ENCODE assay signal across 14 mouse cellular contexts in the genomic region with DNA sequence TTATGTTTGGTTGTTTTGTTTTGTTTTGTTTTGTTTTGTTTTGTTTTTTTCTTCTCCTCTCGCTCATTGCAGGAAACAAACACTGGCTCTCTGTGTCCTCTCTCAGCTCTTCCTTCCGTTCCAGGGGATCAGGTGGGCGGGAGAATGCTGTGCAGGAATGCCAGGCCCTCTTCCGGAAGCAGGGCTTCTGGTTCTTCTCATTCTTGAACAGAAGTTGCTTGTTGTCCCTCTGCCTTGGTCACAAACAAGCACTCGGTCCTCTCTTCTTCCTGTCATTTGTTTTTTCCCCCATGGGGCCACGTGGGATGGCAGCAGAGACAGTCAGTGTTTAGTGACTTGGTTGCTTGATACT. TPM values are rescaled to one million over a fixed set of nuclear protein-coding genes. Genes with fewer than 3 reads are reported as not detected.
DNase-seq lines count a peak whose midpoint lies in the region; ATAC-seq and TF ChIP-seq lines count a peak whose summit lies in the region.
"Had no signal": no experiment of that assay in that cellular context is flagged by ENCODE, and none has a peak within 500 bp of the region (broad histone marks: within the 10 kb centered on the region; RNA-seq: fewer than 3 reads in every experiment).

No protein-coding gene starts in this region.

- TF ChIP-seq CTCF in liver, embryonic 14.5 days (IDR thresholded peaks at IDR 0.05; ENCODE audit: low read depth): no peak

- ATAC-seq in kidney, embryonic 16.5 days (ENCODE audit: low FRiP score, low TSS enrichment): no peak
- ATAC-seq in liver, embryonic 14.5 days (ENCODE audit: insufficient read depth): no peak
- ATAC-seq in hindbrain, embryonic 12.5 days (ENCODE audit: low FRiP score): no peak
- ATAC-seq: hindbrain, postnatal 0 days; midbrain, embryonic 13.5 days had no signal

- TF ChIP-seq EP300 in liver, embryonic 14.5 days (IDR thresholded peaks at IDR 0.05; ENCODE audit: low read depth): no peak

- peaks cover 45% of the 10 kb centered on the region for H3K36me3 ChIP-seq in heart, embryonic 10.5 days
- H3K36me3 ChIP-seq in kidney, embryonic 16.5 days (ENCODE audit: insufficient read depth, low read length): peaks cover 33% of the 10 kb centered on the region
- H3K36me3 ChIP-seq in liver, embryonic 14.5 days (replicated peaks; ENCODE audit: control insufficient read depth, insufficient read depth, low read depth): peaks cover 3% of the 10 kb centered on the region
- peaks cover 25% of the 10 kb centered on the region for H3K36me3 ChIP-seq in hindbrain, embryonic 12.5 days

- H3K4me2 ChIP-seq in kidney, embryonic 16.5 days (replicated peaks; ENCODE audit: low read depth, low read length): no peak overlapping the region
- H3K4me2 ChIP-seq in liver, embryonic 14.5 days (ENCODE audit: low read depth): peak overlapping the region; percentile 63
- no peak overlapping the region for H3K4me2 ChIP-seq in hindbrain, embryonic 12.5 days (replicated peaks)
- H3K4me2 ChIP-seq: midbrain, embryonic 13.5 days had no signal

- no peak overlapping the region for H3K4me3 ChIP-seq in heart, embryonic 10.5 days
- no peak overlapping the region for H3K4me3 ChIP-seq in kidney, embryonic 16.5 days (ENCODE audit: low read length)
- no peak overlapping the region for H3K4me3 ChIP-seq in liver, embryonic 14.5 days (ENCODE audit: insufficient read depth in 1 of 2, low read depth in 2 of 2, low read length in 2 of 2)
- H3K4me3 ChIP-seq in hindbrain, embryonic 12.5 days: no peak overlapping the region
- H3K4me3 ChIP-seq: limb, embryonic 10.5 days; midbrain, embryonic 13.5 days had no signal

- H3K27me3 ChIP-seq in heart, embryonic 10.5 days (ENCODE audit: insufficient read depth, poor library complexity, severe bottlenecking): no peaks in the 10 kb centered on the region
- no peaks in the 10 kb centered on the region for H3K27me3 ChIP-seq in kidney, embryonic 16.5 days (ENCODE audit: insufficient read depth, low read length)
- H3K27me3 ChIP-seq in liver, embryonic 14.5 days (ENCODE audit: control insufficient read depth, insufficient read depth, low read length): no peaks in the 10 kb centered on the region
- H3K27me3 ChIP-seq in hindbrain, embryonic 12.5 days: no peaks in the 10 kb centered on the region
- H3K27me3 ChIP-seq: midbrain, embryonic 13.5 days had no signal

- no peaks in the 10 kb centered on the region for H3K9me3 ChIP-seq in heart, embryonic 10.5 days
- no peaks in the 10 kb centered on the region for H3K9me3 ChIP-seq in kidney, embryonic 16.5 days (ENCODE audit: low read length)
- H3K9me3 ChIP-seq in liver, embryonic 14.5 days (ENCODE audit: control insufficient read depth, low read length): no peaks in the 10 kb centered on the region
- H3K9me3 ChIP-seq in hindbrain, embryonic 12.5 days (replicated peaks): 0 out of 2 replicates have a peak, but pooled peaks cover 5% of the 10 kb centered on the region

- peak overlapping the region; percentile 79 for H3K27ac ChIP-seq in heart, embryonic 10.5 days
- H3K27ac ChIP-seq in kidney, embryonic 16.5 days (ENCODE audit: low read length): no peak overlapping the region
- H3K27ac ChIP-seq in liver, embryonic 14.5 days: peak overlapping the region; percentile 89
- H3K27ac ChIP-seq in hindbrain, embryonic 12.5 days: no peak overlapping the region
- H3K27ac ChIP-seq: hindbrain, postnatal 0 days; limb, embryonic 10.5 days; midbrain, embryonic 13.5 days; stomach, postnatal 0 days had no signal

- no peak overlapping the region for H3K9ac ChIP-seq in kidney, embryonic 16.5 days (replicated peaks; ENCODE audit: low read length)
- H3K9ac ChIP-seq in liver, embryonic 14.5 days (replicated peaks): 0 out of 2 replicates have a peak overlapping the region, but pooled peaks have one; percentile 33
- H3K9ac ChIP-seq in hindbrain, embryonic 12.5 days: no peak overlapping the region
- H3K9ac ChIP-seq: midbrain, embryonic 13.5 days had no signal

- no peak for DNase-seq in heart, embryonic 10.5 days (ENCODE audit: low spot score)
- DNase-seq in heart, postnatal 4 days: no peak
- DNase-seq in kidney, postnatal 14 days: peak; percentile 37
- DNase-seq in lung, postnatal 36 days: peak; percentile 32
- no peak for DNase-seq in lung, adult 18-20 months
- no peak for DNase-seq in liver, embryonic 14.5 days (ENCODE audit: low read depth in 3 of 3, low spot score in 3 of 3)
- DNase-seq: gastrocnemius, postnatal 36 days; spleen, adult 18-20 months had no signal

- 23% methylated on average over 6 of the region's 6 CpGs for WGBS in heart, embryonic 10.5 days
- WGBS in kidney, embryonic 16.5 days: 65% methylated on average over 6 of the region's 6 CpGs
- WGBS in liver, embryonic 14.5 days (ENCODE audit: insufficient replicate concordance): 31% methylated on average over 6 of the region's 6 CpGs
- WGBS in hindbrain, embryonic 12.5 days: 62% methylated on average over 6 of the region's 6 CpGs

- peaks cover 69% of the 10 kb centered on the region for H3K4me1 ChIP-seq in heart, embryonic 10.5 days
- H3K4me1 ChIP-seq in kidney, embryonic 16.5 days (ENCODE audit: insufficient read depth, low read length): peaks cover 23% of the 10 kb centered on the region
- peaks cover 38 to 47% of the 10 kb centered on the region in 2 experiments for H3K4me1 ChIP-seq in liver, embryonic 14.5 days (replicated peaks; ENCODE audit: control insufficient read depth in 2 of 2, insufficient read depth in 2 of 2, low read length in 1 of 2)
- peaks cover 24% of the 10 kb centered on the region for H3K4me1 ChIP-seq in hindbrain, embryonic 12.5 days

RNA-seq across cellular contexts. Expression of a gene that starts 59.5 kb away (rescaled TPM):
- 17.2 and 24.9 TPM in 2 replicates for polyA plus RNA-seq in heart, embryonic 10.5 days (2016; fragmentation: Nextera tagmentation; extraction: Ambion mirVana)
- 10 to 100 TPM; 53.5 to 58.5 TPM for total RNA-seq in heart, postnatal 4 days (2021)
- 22.3 and 32.0 TPM in 2 replicates for polyA plus RNA-seq in kidney, embryonic 16.5 days (2015; fragmentation: Nextera tagmentation; extraction: Ambion mirVana)
- polyA plus RNA-seq in liver, embryonic 14.5 days (2012; rRNA removed): 2.1 and 2.5 TPM in 2 replicates
- 2.3 and 2.7 TPM in 2 replicates for polyA plus RNA-seq in liver, embryonic 14.5 days (2014; fragmentation: Nextera tagmentation; extraction: Ambion mirVana)
- polyA plus RNA-seq in hindbrain, embryonic 12.5 days (2016; fragmentation: Nextera tagmentation; extraction: Ambion mirVana): 42.3 and 43.0 TPM in 2 replicates

Comparison
In these comparisons a context has a peak if more than half of its experiments do, and no peak if none do; other contexts are left out.
1. DNase-seq: peak in kidney, postnatal 14 days (single experiment) and lung, postnatal 36 days (single experiment); none in heart, embryonic 10.5 days (single experiment), heart, postnatal 4 days (single experiment), lung, adult 18-20 months (0 of 2) and liver, embryonic 14.5 days (0 of 3).
2. H3K27ac ChIP-seq: peak in heart, embryonic 10.5 days (single experiment) and liver, embryonic 14.5 days (single experiment); none in kidney, embryonic 16.5 days (single experiment) and hindbrain, embryonic 12.5 days (single experiment).